Mouse (Mus musculus) spleen, postnatal 36 days (tissue): ENCODE data around the gene Tarbp2.
A peak's percentile ranks its signal among the peaks of the same experiment; 100 is the strongest.

Experiments used
- DNase-seq, 2 experiments: peaks; one replicate each; pipeline ENCODE4 v3.0.0; 2022; ENCODE audit warnings: low spot score in 2 of 2, mixed read lengths in 1 of 2

Gene Tarbp2

GRCm38 (mm10) chr15:102505073-102505769 is 12.8 kb upstream of the Tarbp2 start:
- DNase-seq: no peak

GRCm38 (mm10) chr15:102505770-102506463 is 12.1 kb upstream of the Tarbp2 start:
- no peak for DNase-seq

GRCm38 (mm10) chr15:102506464-102506830 is 11.5 kb upstream of the Tarbp2 start:
- no peak for DNase-seq

GRCm38 (mm10) chr15:102506864-102507263 is 11.1 kb upstream of the Tarbp2 start:
- DNase-seq: no peak

- DNase-seq: no peak
Measured at GRCm38 (mm10) chr15:102507561-102507960, 10.4 kb upstream of the Tarbp2 start.

GRCm38 (mm10) chr15:102508336-102508735 is 9.7 kb upstream of the Tarbp2 start:
- DNase-seq: no peak

- DNase-seq: no peak
Measured at GRCm38 (mm10) chr15:102510110-102510509, 7.9 kb upstream of the Tarbp2 start.

GRCm38 (mm10) chr15:102510590-102511284 is 7.3 kb upstream of the Tarbp2 start:
- peak; percentile 67 to 78 for DNase-seq

- DNase-seq: no peak
Measured at GRCm38 (mm10) chr15:102511285-102511833, 6.6 kb upstream of the Tarbp2 start.

GRCm38 (mm10) chr15:102512010-102512409 is 6.0 kb upstream of the Tarbp2 start:
- DNase-seq: no peak

GRCm38 (mm10) chr15:102512471-102512870 is 5.5 kb upstream of the Tarbp2 start:
- no peak for DNase-seq

GRCm38 (mm10) chr15:102513004-102513403 is 5.0 kb upstream of the Tarbp2 start:
- DNase-seq: no peak

GRCm38 (mm10) chr15:102515261-102515660 is 2.7 kb upstream of the Tarbp2 start:
- DNase-seq: no peak

- DNase-seq: no peak
Measured at GRCm38 (mm10) chr15:102515791-102516190, 2.2 kb upstream of the Tarbp2 start.

GRCm38 (mm10) chr15:102516293-102516692 is 1.7 kb upstream of the Tarbp2 start:
- no peak for DNase-seq

- DNase-seq: peak; percentile 41 to 47
Measured at GRCm38 (mm10) chr15:102516728-102517404, 1.1 kb upstream of the Tarbp2 start, which contains the start of gene Map3k12. Map3k12 (minus strand) TSS chr15:102517064.

- DNase-seq: no peak
Measured at GRCm38 (mm10) chr15:102517631-102517975, 389 bp upstream of the Tarbp2 start.

GRCm38 (mm10) chr15:102518859-102519201 is 838 bp downstream of the Tarbp2 start:
- no peak for DNase-seq

- no peak for DNase-seq
Measured at GRCm38 (mm10) chr15:102519211-102520141, 1.5 kb downstream of the Tarbp2 start.

GRCm38 (mm10) chr15:102520416-102520815 is 2.4 kb downstream of the Tarbp2 start:
- no peak for DNase-seq

GRCm38 (mm10) chr15:102521480-102521879 is 3.5 kb downstream of the Tarbp2 start:
- DNase-seq: no peak
